Mouse (Mus musculus) ES-E14 (cell line): ENCODE data around the gene Taf5l. TPM values are rescaled to one million over a fixed set of nuclear protein-coding genes. Genes with fewer than 3 reads are reported as not detected.

ENCODE experiments used
- DNase-seq: peaks from one replicate; pipeline ENCODE4 v3.0.0-alpha.2; 2013; ENCODE audit warnings: low read depth, low spot score
- H3K27ac ChIP-seq: 2 replicates; pipeline ENCODE4 v1.5.1; 2012; ENCODE audit warnings: low read depth, mild to moderate bottlenecking, low read length, moderate library complexity, mixed read lengths; ENCODE audit not compliant: poor library complexity, insufficient read depth, severe bottlenecking
- H3K36me3 ChIP-seq: 2 replicates; pipeline ENCODE4 v1.6.1; 2012; ENCODE audit warnings: mild to moderate bottlenecking, low read length, moderate library complexity, mixed read lengths; ENCODE audit not compliant: control insufficient read depth, poor library complexity, insufficient read depth, severe bottlenecking
- H3K4me1 ChIP-seq, 2 experiments: fragments of 150-350 bp in 1 of 2; sonication (generic) in 1 of 2; 2 replicates each; pipeline ENCODE4 v1.6.1; 2012; ENCODE audit warnings: low read length in 2 of 2, mild to moderate bottlenecking in 1 of 2, mixed read lengths in 1 of 2; ENCODE audit not compliant: control insufficient read depth in 2 of 2, insufficient read depth in 2 of 2, poor library complexity in 1 of 2
- H3K4me3 ChIP-seq, 2 experiments: fragments of 150-350 bp in 1 of 2; sonication (generic) in 1 of 2; 2 replicates each; pipeline ENCODE4 v1.5.1; 2012; ENCODE audit warnings: low read length in 2 of 2, low read depth in 1 of 2, mild to moderate bottlenecking in 1 of 2, mixed read lengths in 1 of 2; ENCODE audit not compliant: insufficient read depth in 1 of 2, poor library complexity in 1 of 2, severe bottlenecking in 1 of 2
- H3K9ac ChIP-seq: 2 replicates; pipeline ENCODE4 v1.6.1; 2012; ENCODE audit warnings: low read depth, mild to moderate bottlenecking, low read length, mixed read lengths; ENCODE audit not compliant: poor library complexity, insufficient read depth, severe bottlenecking
- H3K9me3 ChIP-seq: fragments of 150-350 bp; sonication (generic); 2 replicates; pipeline ENCODE4 v1.6.1; 2012; ENCODE audit warnings: low read depth, mild to moderate bottlenecking, low read length; ENCODE audit not compliant: control insufficient read depth, insufficient read depth
- CHD2 ChIP-seq: IDR thresholded peaks from 2 replicates; pipeline ENCODE4 v1.6.1; 2014; ENCODE audit warnings: mild to moderate bottlenecking, low read depth, low read length, inconsistent platforms
- HCFC1 ChIP-seq: IDR thresholded peaks from 2 replicates; pipeline ENCODE4 v1.6.1; 2012; ENCODE audit warnings: low read length, inconsistent platforms, borderline replicate concordance; ENCODE audit not compliant: insufficient read depth
- MAFK ChIP-seq: IDR thresholded peaks from 2 replicates; pipeline ENCODE4 v1.6.1; 2014; ENCODE audit warnings: mild to moderate bottlenecking, low read depth, low read length, inconsistent platforms; ENCODE audit not compliant: insufficient read depth
- ZC3H11A ChIP-seq: IDR thresholded peaks from 2 replicates; pipeline ENCODE4 v1.6.1; 2012; ENCODE audit warnings: low read depth, mild to moderate bottlenecking, inconsistent platforms, low read length, borderline replicate concordance
- ZNF384 ChIP-seq: IDR thresholded peaks from 2 replicates; pipeline ENCODE4 v1.6.1; 2012; ENCODE audit warnings: low read depth, low read length, inconsistent platforms
- in situ Hi-C, 2 experiments: fragments of 600-800 bp; cut with MboI; formaldehyde crosslinking; loops; one replicate each; pipeline ENCODE4 v1.15.1; 2025; ENCODE audit warnings: low sequenced_read_pairs in 2 of 2, inconsistent platforms in 1 of 2; ENCODE audit not compliant: unreplicated experiment in 2 of 2
- total RNA-seq: library from RNA; depleted of rRNA; stranded (reverse); fragments of 300-350 nt; gene quantifications from 2 replicates; pipeline ENCODE4 v1.2.3, GENCODE M21; 2012; rRNA removed

Taf5l gene
- total RNA-seq = 95.4 and 104 TPM in 2 replicates

- Histone ChIP-seq H3K4me3 (peak within 1 kb of the TSS; percentile 98 to 99), H3K9me3 (no peaks in the 10 kb centered on the region), H3K4me1 (peaks cover 6 to 8% of the 10 kb centered on the region in 2 experiments), H3K36me3 (peaks cover 12% of the 10 kb centered on the region), H3K27ac (peak within 1 kb of the TSS; percentile 98), H3K9ac (peak within 1 kb of the TSS; percentile 99)
- in situ Hi-C loops = no loop called here
- peak; percentile 76 for DNase-seq
- TF ChIP-seq HCFC1 = peak; percentile 78; the same call in 1 of the 2 replicates
- TF ChIP-seq CHD2 = no peak
Observed at GRCm38 (mm10) chr8:124021237-124022227, at the start of gene Taf5l, which contains the start of gene Urb2. Taf5l (minus strand) TSS chr8:124021397. Urb2 (plus strand) TSS chr8:124021508.

GRCm38 (mm10) chr8:124070363-124071324 is 49.4 kb upstream of the Taf5l start:
- no peak for DNase-seq
- Histone ChIP-seq H3K9me3 (no peaks in the 10 kb centered on the region), H3K9ac (no peak overlapping the region), H3K4me3 (no peak overlapping the region), H3K36me3 (no peaks in the 10 kb centered on the region), H3K27ac (no peak overlapping the region), H3K4me1 (no peaks in the 10 kb centered on the region)
- TF ChIP-seq CHD2 (no peak), ZC3H11A (no peak), ZNF384 (no peak), HCFC1 (no peak), MAFK (no peak)
- in situ Hi-C loops = no loop called here

DNA sequence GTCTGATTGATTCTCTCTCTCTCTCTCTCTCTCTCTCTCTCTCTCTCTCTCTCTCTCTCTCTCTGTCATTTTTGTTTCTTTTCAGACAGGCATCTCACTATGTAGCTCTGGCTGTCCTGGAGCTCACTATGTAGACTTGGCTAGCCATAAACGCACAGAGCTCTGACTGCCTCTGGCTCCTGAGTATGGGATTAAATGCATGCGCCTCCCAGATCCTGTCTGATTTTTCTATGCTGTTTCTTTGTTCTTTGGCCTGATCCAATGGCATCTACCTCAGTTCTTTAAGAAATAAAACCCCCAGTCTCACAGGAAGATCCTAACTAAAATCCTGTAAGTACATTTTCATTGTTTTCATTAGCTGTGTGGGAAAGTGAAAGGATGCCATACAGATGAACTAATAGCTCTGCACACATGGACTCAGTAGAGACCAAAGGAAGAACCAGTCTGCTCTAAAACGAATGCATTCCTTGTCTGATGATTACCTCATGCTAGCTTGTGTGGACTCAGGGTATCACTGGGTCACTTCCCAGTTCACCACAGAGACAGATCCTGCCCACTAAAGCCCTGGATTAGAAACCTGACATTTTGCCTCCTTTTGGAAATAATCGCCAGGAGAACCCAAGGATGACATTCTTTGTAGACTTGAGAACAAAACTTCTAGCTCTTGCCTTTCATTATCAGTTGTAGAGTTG is 46.0 kb upstream of the Taf5l start:
- Histone ChIP-seq H3K9ac (no peak overlapping the region), H3K4me3 (no peak overlapping the region), H3K9me3 (no peaks in the 10 kb centered on the region), H3K27ac (no peak overlapping the region), H3K36me3 (no peaks in the 10 kb centered on the region), H3K4me1 (no peaks in the 10 kb centered on the region)
- in situ Hi-C loops = no loop called here
- DNase-seq = no peak
- TF ChIP-seq ZNF384 = no peak
- no peak for TF ChIP-seq HCFC1
- TF ChIP-seq CHD2 = no peak
- TF ChIP-seq ZC3H11A = no peak
- TF ChIP-seq MAFK = no peak

DNA sequence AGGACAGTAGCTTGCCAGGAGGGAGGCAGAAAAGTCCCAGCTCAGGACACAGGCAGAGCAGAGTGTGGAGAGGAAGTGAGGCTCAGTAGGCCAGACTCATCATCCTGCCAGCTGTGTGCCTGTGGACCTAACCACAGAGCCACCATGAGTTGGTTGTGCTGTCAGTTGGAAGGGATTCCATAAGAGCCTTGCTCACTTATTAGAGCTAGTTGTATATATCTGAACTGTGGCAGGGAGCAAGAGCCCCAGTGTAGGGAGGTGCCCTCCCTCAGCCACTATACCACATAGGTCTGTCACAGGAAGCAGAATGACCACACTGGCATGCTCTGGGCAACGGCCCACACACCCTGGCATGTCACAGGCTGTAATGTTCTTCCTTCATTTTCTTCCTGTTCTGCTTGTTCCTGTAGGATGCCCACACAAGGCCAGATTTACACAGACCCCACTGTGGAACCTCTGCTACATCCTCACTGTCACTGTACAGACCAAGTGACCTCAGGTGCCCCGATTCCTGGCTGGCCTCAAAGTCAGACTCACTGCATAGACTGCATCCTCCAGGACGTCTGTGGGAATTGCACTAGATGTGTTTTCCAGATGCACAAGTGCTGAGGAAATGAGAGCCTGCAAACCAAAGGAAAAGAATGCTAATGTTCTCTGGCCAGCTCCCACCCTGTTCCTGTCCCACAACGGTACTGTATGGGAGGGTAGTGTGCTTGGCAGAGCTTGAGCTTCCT is 45.3 kb upstream of the Taf5l start:
- Histone ChIP-seq H3K4me3 (no peak overlapping the region), H3K27ac (no peak overlapping the region), H3K4me1 (no peaks in the 10 kb centered on the region), H3K36me3 (no peaks in the 10 kb centered on the region), H3K9ac (no peak overlapping the region), H3K9me3 (no peaks in the 10 kb centered on the region)
- TF ChIP-seq HCFC1 (no peak), ZNF384 (no peak), CHD2 (no peak), MAFK (no peak), ZC3H11A (no peak)
- in situ Hi-C loops = no loop called here
- no peak for DNase-seq
